Mouse (Mus musculus): ENCODE results near the gene Ccdc146. TPM values are rescaled to one million over a fixed set of nuclear protein-coding genes. Genes with fewer than 3 reads are reported as not detected.

Ccdc146 gene
- polyA plus RNA-seq, 1 experiment from 2014 or later, result 0.62 TPM

GRCm38 (mm10) chr5:21383392-21384251 is 40.9 kb downstream of the Ccdc146 start:
- H3K4me3 ChIP-seq (replicated peaks), result no peak overlapping the region
- H3K9ac ChIP-seq (replicated peaks), result no peak overlapping the region
- no peak overlapping the region for H3K4me2 ChIP-seq (replicated peaks)
- H3K27me3 ChIP-seq, result no peaks in the 10 kb centered on the region
- H3K4me1 ChIP-seq (replicated peaks), result no peaks in the 10 kb centered on the region
- no peak overlapping the region for H3K27ac ChIP-seq
- H3K9me3 ChIP-seq, result no peaks in the 10 kb centered on the region
- no peaks in the 10 kb centered on the region for H3K36me3 ChIP-seq
- no peak for ATAC-seq
- 55% methylated on average over 14 of the region's 14 CpGs for WGBS

GRCm38 (mm10) chr5:21382678-21383077 is 41.8 kb downstream of the Ccdc146 start:
- H3K4me3 ChIP-seq (replicated peaks), result no peak overlapping the region
- WGBS, result 75% methylated on average over 6 of the region's 6 CpGs
- H3K9ac ChIP-seq (replicated peaks), result no peak overlapping the region
- H3K36me3 ChIP-seq, result no peaks in the 10 kb centered on the region
- no peak overlapping the region for H3K27ac ChIP-seq
- no peaks in the 10 kb centered on the region for H3K4me1 ChIP-seq (replicated peaks)
- no peak for ATAC-seq
- H3K27me3 ChIP-seq, result no peaks in the 10 kb centered on the region
- no peaks in the 10 kb centered on the region for H3K9me3 ChIP-seq
- no peak overlapping the region for H3K4me2 ChIP-seq (replicated peaks)

GRCm38 (mm10) chr5:21381986-21382385 is 42.5 kb downstream of the Ccdc146 start:
- Histone ChIP-seq H3K4me1 (replicated peaks) (no peaks in the 10 kb centered on the region), H3K9ac (replicated peaks) (no peak overlapping the region), H3K27ac (no peak overlapping the region), H3K9me3 (no peaks in the 10 kb centered on the region), H3K4me2 (replicated peaks) (no peak overlapping the region), H3K4me3 (replicated peaks) (no peak overlapping the region), H3K36me3 (no peaks in the 10 kb centered on the region), H3K27me3 (no peaks in the 10 kb centered on the region)
- no peak for ATAC-seq
- 75% methylated on average over 6 of the region's 6 CpGs for WGBS

- no peak overlapping the region for H3K27ac ChIP-seq
- no peaks in the 10 kb centered on the region for H3K4me1 ChIP-seq (replicated peaks)
- WGBS, result 75% methylated on average over 2 of the region's 2 CpGs
- no peak overlapping the region for H3K4me2 ChIP-seq (replicated peaks)
- H3K27me3 ChIP-seq, result no peaks in the 10 kb centered on the region
- H3K36me3 ChIP-seq, result no peaks in the 10 kb centered on the region
- H3K9me3 ChIP-seq, result no peaks in the 10 kb centered on the region
- H3K4me3 ChIP-seq (replicated peaks), result no peak overlapping the region
- H3K9ac ChIP-seq (replicated peaks), result no peak overlapping the region
- ATAC-seq, result no peak
These were observed 46.1 kb downstream of the Ccdc146 start for GRCm38 (mm10) chr5:21378397-21378796.

- no peak overlapping the region for H3K27ac ChIP-seq
- H3K9ac ChIP-seq (replicated peaks), result no peak overlapping the region
- H3K4me2 ChIP-seq (replicated peaks), result no peak overlapping the region
- no peaks in the 10 kb centered on the region for H3K36me3 ChIP-seq
- 81% methylated on average over 4 of the region's 4 CpGs for WGBS
- no peak for ATAC-seq
- H3K4me1 ChIP-seq (replicated peaks), result peaks cover 5% of the 10 kb centered on the region
- no peak overlapping the region for H3K4me3 ChIP-seq (replicated peaks)
- no peaks in the 10 kb centered on the region for H3K27me3 ChIP-seq
- no peaks in the 10 kb centered on the region for H3K9me3 ChIP-seq
These were observed 47.5 kb downstream of the Ccdc146 start for GRCm38 (mm10) chr5:21376935-21377334.

GRCm38 (mm10) chr5:21373180-21373518 is 51.3 kb downstream of the Ccdc146 start:
- WGBS, result 74% methylated on average over 7 of the region's 7 CpGs
- no peak overlapping the region for H3K27ac ChIP-seq
- peak overlapping the region; percentile 54 for H3K4me3 ChIP-seq (replicated peaks)
- no peaks in the 10 kb centered on the region for H3K9me3 ChIP-seq
- H3K36me3 ChIP-seq, result no peaks in the 10 kb centered on the region
- H3K9ac ChIP-seq (replicated peaks), result peak overlapping the region; percentile 73
- H3K4me2 ChIP-seq (replicated peaks), result peak overlapping the region; percentile 91
- H3K27me3 ChIP-seq, result no peaks in the 10 kb centered on the region
- no peak for ATAC-seq
- H3K4me1 ChIP-seq (replicated peaks), result peaks cover 10% of the 10 kb centered on the region

- Histone ChIP-seq H3K4me3 (replicated peaks) (peak within 1 kb of the TSS; percentile 54), H3K27me3 (no peaks in the 10 kb centered on the region), H3K9ac (replicated peaks) (peak within 1 kb of the TSS; percentile 73), H3K36me3 (no peaks in the 10 kb centered on the region), H3K4me1 (replicated peaks) (peaks cover 10% of the 10 kb centered on the region), H3K4me2 (replicated peaks) (peak within 1 kb of the TSS; percentile 91), H3K27ac (peak within 1 kb of the TSS; percentile 30; the same call in 1 of the 2 replicates), H3K9me3 (no peaks in the 10 kb centered on the region)
- WGBS, result 5% methylated on average over 31 of the region's 31 CpGs
- ATAC-seq, result peak; percentile 97
These were observed 51.8 kb downstream of the Ccdc146 start, which contains the start of gene Fgl2 for GRCm38 (mm10) chr5:21372493-21373179. Fgl2 (plus strand) TSS chr5:21372642.

GRCm38 (mm10) chr5:21371920-21372319 is 52.6 kb downstream of the Ccdc146 start:
- 30% methylated on average over 5 of the region's 5 CpGs for WGBS
- H3K27ac ChIP-seq, result no peak overlapping the region

GRCm38 (mm10) chr5:21370218-21370947 is 54.1 kb downstream of the Ccdc146 start:
- no peak overlapping the region for H3K4me2 ChIP-seq (replicated peaks)
- 92% methylated on average over 5 of the region's 5 CpGs for WGBS

More at GRCm38 (mm10) chr5:21371920-21372319, 52.6 kb downstream of the Ccdc146 start:
- Histone ChIP-seq H3K36me3 (no peaks in the 10 kb centered on the region), H3K4me2 (replicated peaks) (peak overlapping the region; percentile 91), H3K4me1 (replicated peaks) (peaks cover 10% of the 10 kb centered on the region), H3K27me3 (no peaks in the 10 kb centered on the region), H3K9me3 (no peaks in the 10 kb centered on the region), H3K4me3 (replicated peaks) (peak overlapping the region; percentile 54), H3K9ac (replicated peaks) (peak overlapping the region; percentile 73)
- ATAC-seq, result peak; percentile 61

GRCm38 (mm10) chr5:21367514-21367913 is 57.0 kb downstream of the Ccdc146 start:
- H3K27ac ChIP-seq, result no peak overlapping the region
- H3K36me3 ChIP-seq, result no peaks in the 10 kb centered on the region
- no peak overlapping the region for H3K9ac ChIP-seq (replicated peaks)
- no peak overlapping the region for H3K4me3 ChIP-seq (replicated peaks)
- 6% methylated on average over 2 of the region's 2 CpGs for WGBS
- no peak for ATAC-seq
- no peak overlapping the region for H3K4me2 ChIP-seq (replicated peaks)
- no peaks in the 10 kb centered on the region for H3K27me3 ChIP-seq
- H3K4me1 ChIP-seq (replicated peaks), result peaks cover 5% of the 10 kb centered on the region
- no peaks in the 10 kb centered on the region for H3K9me3 ChIP-seq

More at GRCm38 (mm10) chr5:21370218-21370947, 54.1 kb downstream of the Ccdc146 start:
- no peak for ATAC-seq
- Histone ChIP-seq H3K36me3 (no peaks in the 10 kb centered on the region), H3K27me3 (no peaks in the 10 kb centered on the region), H3K4me1 (replicated peaks) (peaks cover 10% of the 10 kb centered on the region), H3K27ac (no peak overlapping the region), H3K9ac (replicated peaks) (no peak overlapping the region), H3K9me3 (no peaks in the 10 kb centered on the region), H3K4me3 (replicated peaks) (no peak overlapping the region)

GRCm38 (mm10) chr5:21366338-21367053 is 58.0 kb downstream of the Ccdc146 start:
- Histone ChIP-seq H3K4me1 (replicated peaks) (0 out of 2 replicates have a peak, but pooled peaks cover under 1% of the 10 kb centered on the region), H3K27me3 (no peaks in the 10 kb centered on the region), H3K4me3 (replicated peaks) (no peak overlapping the region), H3K9ac (replicated peaks) (no peak overlapping the region), H3K27ac (no peak overlapping the region), H3K4me2 (replicated peaks) (no peak overlapping the region), H3K36me3 (no peaks in the 10 kb centered on the region), H3K9me3 (no peaks in the 10 kb centered on the region)
- no peak for ATAC-seq
- WGBS, result 69% methylated on average over 4 of the region's 4 CpGs
